Mouse (Mus musculus) embryonic stem cell, embryonic (primary cell): ENCODE data around the gene Ccnh.
"Not testable (repeated sequence)": the region's sequence is repeated elsewhere in the genome, so short reads cannot be mapped to it uniquely, and the experiment has no call there.

ENCODE experiments used
- CTCF ChIA-PET, 4 experiments: fragments of 300-600 bp in 2 of 4; fragments of 350-600 bp in 2 of 4; sonication (Branson Sonifier 250); formaldehyde crosslinking; loops; one replicate each; lab custom pipeline; 2022; ENCODE audit warnings: inconsistent platforms in 2 of 4; lab: Charles Lee
- POLR2A ChIA-PET, 4 experiments: fragments of 300-600 bp in 2 of 4; fragments of 350-600 bp in 2 of 4; sonication (Branson Sonifier 250); formaldehyde crosslinking; loops; one replicate each; lab custom pipeline; 2022; ENCODE audit warnings: antibody characterized with exemption in 4 of 4, inconsistent platforms in 1 of 4; lab: Charles Lee

Ccnh gene

GRCm38 (mm10) chr13:85188903-85189643 is at the start of gene Ccnh:
Ccnh (plus strand) TSS chr13:85189408.
- ChIA-PET POLR2A (interaction anchor here in 3 of 4 experiments (0.9 to 1.7 kb wide), 3 partner anchors 42 to 100 kb away, joined by 3 to 4 read pairs (median 3); partner anchors contain the start of gene Rasa1 (in 1 of the 3)), CTCF (no interaction called here)

DNA sequence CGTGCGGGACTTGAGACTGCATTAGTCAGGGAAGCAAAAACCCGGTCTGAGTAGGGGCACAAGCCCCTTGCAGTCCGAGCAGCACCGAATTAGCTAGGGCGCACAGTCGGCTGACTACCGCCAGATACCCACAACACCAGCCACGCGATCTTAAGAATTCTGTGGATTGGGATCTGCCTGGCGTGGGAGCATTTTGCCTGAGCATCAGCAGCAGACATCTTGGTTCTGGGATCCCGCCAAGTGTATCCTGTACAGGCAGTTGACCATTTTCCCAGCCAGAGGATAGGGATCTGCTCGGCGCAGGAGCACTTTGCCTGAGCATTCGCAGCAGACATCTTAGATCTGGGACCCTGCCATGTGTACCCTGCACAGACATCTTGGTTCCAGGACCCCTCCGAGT is 45.8 kb upstream of the Ccnh start:
- CTCF ChIA-PET, result not testable (repeated sequence)
- POLR2A ChIA-PET, result interaction anchor here in 3 of 4 experiments (0.7 kb wide), 4 partner anchors 15 to 1414 kb away, joined by 3 to 4 read pairs (median 3); no protein-coding TSS in a partner anchor

GRCm38 (mm10) chr13:85146471-85146870 is 42.7 kb upstream of the Ccnh start:
- CTCF ChIA-PET, result no interaction called here
- POLR2A ChIA-PET, result interaction anchor here (0.8 to 1.3 kb wide), 8 partner anchors 8 to 110 kb away, joined by 3 to 5 read pairs (median 3); no protein-coding TSS in a partner anchor

- POLR2A ChIA-PET, result interaction anchor here in 1 of 4 experiments (1.0 to 1.1 kb wide), 2 partner anchors 8 to 26 kb away, joined by 3 read pairs; no protein-coding TSS in a partner anchor
Measured at GRCm38 (mm10) chr13:85154746-85155145, 34.5 kb upstream of the Ccnh start.

DNA sequence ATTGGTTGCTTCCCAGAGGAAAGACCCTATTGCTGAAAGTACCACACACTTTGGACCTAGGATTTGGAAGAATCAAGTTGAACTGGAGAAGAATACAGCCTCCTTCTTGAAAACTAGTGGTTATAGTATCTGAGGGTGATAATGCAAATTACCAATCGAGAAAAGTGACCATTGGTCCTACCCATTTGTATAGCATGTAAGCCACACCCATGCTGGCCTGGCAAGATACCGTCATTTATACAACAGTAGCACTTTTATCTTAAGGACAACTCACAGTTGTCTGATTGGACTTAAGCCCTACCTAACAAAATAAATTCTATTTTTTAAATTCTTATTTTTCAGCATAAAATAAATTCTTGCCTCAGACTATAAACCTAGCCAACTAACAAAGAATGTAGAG is 29.2 kb upstream of the Ccnh start:
- ChIA-PET POLR2A (no interaction called here), CTCF (no interaction called here)

More at GRCm38 (mm10) chr13:85154746-85155145, 34.5 kb upstream of the Ccnh start:
- CTCF ChIA-PET, result interaction anchor here in 1 of 4 experiments (0.6 to 0.7 kb wide), 2 partner anchors 35 to 155 kb away, joined by 4 to 9 read pairs; no protein-coding TSS in a partner anchor

- POLR2A ChIA-PET, result interaction anchor here in 2 of 4 experiments (0.7 to 1.7 kb wide), 2 partner anchors 28 to 1592 kb away, joined by 3 to 5 read pairs; no protein-coding TSS in a partner anchor
- CTCF ChIA-PET, result interaction anchor here in 3 of 4 experiments (0.7 to 1.5 kb wide), 3 partner anchors 212 to 214 kb away, joined by 3 to 7 read pairs (median 3); no protein-coding TSS in a partner anchor
Measured at GRCm38 (mm10) chr13:85164512-85165124, 24.6 kb upstream of the Ccnh start.

GRCm38 (mm10) chr13:85189644-85190121 is 475 bp downstream of the Ccnh start:
- CTCF ChIA-PET, result interaction anchor here in 1 of 4 experiments (0.7 kb wide), 1 partner anchor 35 kb away, joined by 4 read pairs; no protein-coding TSS in a partner anchor
- POLR2A ChIA-PET, result interaction anchor here in 3 of 4 experiments (0.9 to 1.7 kb wide), 3 partner anchors 43 to 99 kb away, joined by 3 to 4 read pairs (median 3); partner anchors contain the start of gene Rasa1 (in 1 of the 3)

DNA sequence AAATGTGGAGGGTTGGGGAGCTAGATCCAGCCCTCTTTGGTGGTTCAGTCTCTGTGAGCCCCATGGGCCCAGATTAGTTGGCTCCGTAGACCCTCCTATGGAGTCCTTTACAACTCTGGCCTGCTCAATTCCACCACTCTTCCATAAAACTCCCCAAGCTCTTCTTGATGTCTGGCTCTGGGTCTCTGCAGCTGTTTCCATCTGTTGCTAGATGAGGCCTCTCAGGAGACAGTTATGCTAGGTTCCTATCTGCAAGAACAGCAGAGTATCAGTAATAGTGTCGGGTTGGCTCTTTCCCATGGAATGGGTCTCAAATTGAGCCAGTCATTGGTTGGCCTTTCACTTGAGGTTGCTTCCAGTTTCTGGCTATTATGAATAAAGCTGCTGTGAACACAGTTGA is 2.0 kb downstream of the Ccnh start:
- ChIA-PET CTCF (no interaction called here), POLR2A (interaction anchor here in 1 of 4 experiments (1.1 kb wide), 1 partner anchor 98 kb away, joined by 3 read pairs; the partner anchor contains the start of gene Rasa1)

DNA sequence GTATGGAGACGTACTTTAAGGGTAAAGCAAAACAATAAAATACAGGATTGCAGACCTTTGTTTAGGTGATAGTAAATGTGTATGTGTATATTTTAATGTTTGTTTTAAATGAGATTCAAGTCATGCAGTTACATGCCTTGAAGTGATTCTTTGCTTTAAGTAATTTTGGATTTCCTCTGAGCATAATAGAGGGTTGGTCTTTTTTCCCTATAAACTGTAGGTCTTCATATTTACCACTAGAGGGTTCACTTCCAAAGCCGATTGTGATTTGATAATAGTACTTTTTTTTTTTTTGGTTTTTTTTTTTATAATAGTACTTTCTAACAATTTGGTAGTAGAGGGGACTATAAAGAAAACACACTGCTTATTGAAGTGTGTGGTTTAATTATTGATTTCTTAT is 18.3 kb downstream of the Ccnh start:
- POLR2A ChIA-PET, result interaction anchor here in 1 of 4 experiments (1.0 kb wide), 1 partner anchor 12 kb away, joined by 4 read pairs; no protein-coding TSS in a partner anchor
- CTCF ChIA-PET, result no interaction called here

DNA sequence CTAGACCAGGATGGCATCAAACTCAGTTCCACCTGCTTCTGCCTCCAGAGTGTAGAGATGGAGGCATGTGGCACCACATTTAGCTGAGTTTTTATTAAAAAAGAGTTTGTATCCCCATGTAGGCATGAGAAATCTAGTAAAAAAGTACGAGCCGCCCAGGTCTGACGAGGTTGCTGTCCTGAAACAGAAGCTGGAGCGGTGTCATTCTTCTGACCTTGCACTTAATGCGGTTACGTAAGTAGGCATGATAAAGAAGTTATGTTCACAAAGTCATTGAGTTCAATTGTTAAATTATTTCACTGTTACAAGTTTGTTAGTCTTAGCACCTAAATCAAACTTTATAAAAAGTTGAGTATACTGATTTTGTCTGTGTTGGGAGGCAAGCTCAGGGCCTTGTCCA is 19.4 kb downstream of the Ccnh start:
- ChIA-PET CTCF (no interaction called here), POLR2A (interaction anchor here in 1 of 4 experiments (0.7 to 1.0 kb wide), 2 partner anchors 11 to 28 kb away, joined by 3 to 4 read pairs; no protein-coding TSS in a partner anchor)

GRCm38 (mm10) chr13:85210353-85210752 is 21.1 kb downstream of the Ccnh start:
- POLR2A ChIA-PET, result no interaction called here
- CTCF ChIA-PET, result no interaction called here

- POLR2A ChIA-PET, result no interaction called here
- CTCF ChIA-PET, result no interaction called here
Measured at GRCm38 (mm10) chr13:85218656-85219055, 29.4 kb downstream of the Ccnh start.

DNA sequence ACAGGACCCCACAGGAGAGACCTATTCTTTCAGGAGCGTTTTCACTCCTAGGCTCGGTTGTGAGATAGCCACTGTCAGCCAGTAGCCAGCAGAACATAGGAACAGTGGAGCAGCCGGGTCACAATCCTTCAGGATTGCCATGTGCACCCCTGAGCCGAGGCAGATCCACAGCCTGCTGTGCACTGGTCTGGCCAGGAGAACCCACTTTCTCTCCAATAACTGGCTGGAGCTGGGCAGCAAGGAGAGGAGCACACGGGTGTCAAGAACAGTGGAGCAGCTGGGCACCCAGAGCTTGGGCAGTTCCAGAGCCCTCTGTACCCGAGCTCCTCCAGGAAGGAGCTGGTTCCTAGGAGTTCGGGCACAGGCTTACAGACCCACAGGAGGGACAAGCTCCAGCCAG is 49.6 kb downstream of the Ccnh start:
- ChIA-PET POLR2A (no interaction called here), CTCF (no interaction called here)
